Mouse (Mus musculus) E14TG2a.4 (cell line): ENCODE data around the gene Capza1.
"Not testable (repeated sequence)": the region's sequence is repeated elsewhere in the genome, so short reads cannot be mapped to it uniquely, and the experiment has no call there.

Experiments
- H3K27me3 ChIP-seq: 2 replicates; pipeline ENCODE4 v1.6.1; 2014; ENCODE audit warnings: low read length, control low read depth; ENCODE audit not compliant: insufficient read depth
- H3K36me3 ChIP-seq: 2 replicates; pipeline ENCODE4 v1.6.1; 2014; ENCODE audit warnings: low read length, control low read depth; ENCODE audit not compliant: insufficient read depth
- H3K4me1 ChIP-seq: replicated peaks from 2 replicates; pipeline ENCODE4 v1.6.1; 2014; ENCODE audit warnings: low read depth, low read length, control low read depth
- H3K4me3 ChIP-seq: replicated peaks from 2 replicates; pipeline ENCODE4 v1.5.1; 2014; ENCODE audit warnings: mild to moderate bottlenecking, low read length
- H3K9me3 ChIP-seq: 2 replicates; pipeline ENCODE4 v1.6.1; 2014; ENCODE audit warnings: low read length, control low read depth
- CTCF ChIP-seq: conservative IDR thresholded peaks from 2 replicates; pipeline ENCODE4 v1.5.1; 2014; ENCODE audit warnings: low read length
- NANOG ChIP-seq: IDR thresholded peaks from 2 replicates; pipeline ENCODE4 v1.6.1; 2014; ENCODE audit warnings: borderline replicate concordance, low read length, mixed read lengths
- POU5F1 ChIP-seq: IDR thresholded peaks from 2 replicates; pipeline ENCODE4 v1.6.1; 2014; ENCODE audit warnings: low read length, borderline replicate concordance

The Capza1 gene

DNA sequence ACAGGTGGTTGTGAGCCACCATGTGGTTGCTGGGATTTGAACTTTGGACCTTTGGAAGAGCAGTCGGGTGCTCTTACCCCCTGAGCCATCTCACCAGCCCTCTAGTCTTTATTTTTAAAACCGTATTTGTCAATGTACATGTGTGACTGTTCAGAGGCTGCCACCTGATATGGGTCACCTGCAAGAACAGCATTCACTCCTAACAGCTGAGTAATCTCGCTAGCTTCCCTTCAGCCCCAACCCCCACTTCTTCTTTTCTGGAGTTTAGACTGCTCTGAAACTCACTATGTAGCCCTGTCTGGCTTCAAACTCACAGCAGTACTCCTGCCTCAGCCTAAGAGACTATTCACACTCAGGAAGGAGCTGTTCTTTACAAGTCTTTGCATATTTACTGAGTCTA lies 41.9 kb downstream of the Capza1 start:
- Histone ChIP-seq H3K4me1 (peaks cover 42% of the 10 kb centered on the region), H3K4me3 (no peak overlapping the region), H3K27me3 (no peaks in the 10 kb centered on the region), H3K9me3 (no peaks in the 10 kb centered on the region), H3K36me3 (peaks cover 46% of the 10 kb centered on the region)
- TF ChIP-seq POU5F1 = no peak
- no peak for TF ChIP-seq NANOG
- TF ChIP-seq CTCF = no peak

DNA sequence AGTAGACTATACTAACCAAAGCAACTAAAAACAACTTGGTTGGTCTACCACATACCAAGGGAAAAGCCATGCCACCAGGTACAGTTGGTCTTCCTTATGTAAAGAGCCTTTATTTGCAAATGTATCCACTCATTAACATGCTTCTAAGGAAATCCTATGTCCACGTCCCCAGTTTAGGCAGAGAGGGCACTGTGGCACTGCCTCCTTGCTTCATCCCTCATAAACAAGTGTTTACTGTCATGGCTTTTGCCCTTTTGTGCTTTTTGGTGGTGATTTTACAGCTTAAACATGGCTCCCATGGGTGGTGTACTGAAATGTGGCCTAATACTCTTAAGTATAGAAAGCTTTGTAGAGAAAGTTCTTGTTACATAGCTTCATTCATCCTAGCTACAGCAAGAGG lies 43.9 kb downstream of the Capza1 start:
- H3K4me1 ChIP-seq = peaks cover 58% of the 10 kb centered on the region
- TF ChIP-seq POU5F1 = no peak
- no peak for TF ChIP-seq CTCF
- TF ChIP-seq NANOG = no peak
- H3K9me3 ChIP-seq = no peaks in the 10 kb centered on the region
- no peaks in the 10 kb centered on the region for H3K27me3 ChIP-seq
- peaks cover 31% of the 10 kb centered on the region for H3K36me3 ChIP-seq
- no peak overlapping the region for H3K4me3 ChIP-seq

DNA sequence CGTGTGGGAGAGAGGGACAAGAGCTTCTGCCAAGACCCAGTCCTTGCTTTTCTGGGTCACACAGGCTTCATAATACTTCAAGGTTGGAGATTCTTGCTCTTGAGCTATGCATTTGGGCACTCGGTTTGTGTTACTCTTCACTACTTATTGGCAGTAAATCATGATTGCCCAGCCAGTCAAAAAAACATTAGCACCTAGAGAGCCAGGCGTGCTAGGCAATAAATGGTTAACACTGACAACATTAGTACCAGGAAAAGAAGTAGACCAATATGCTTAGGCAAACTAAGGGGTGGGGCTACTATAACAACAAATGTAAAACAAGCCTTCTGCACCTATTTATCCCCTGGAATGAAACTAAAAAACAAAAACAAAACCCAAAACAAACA lies 45.6 kb downstream of the Capza1 start:
- TF ChIP-seq CTCF (no peak), POU5F1 (no peak), NANOG (no peak)
- no peaks in the 10 kb centered on the region for H3K27me3 ChIP-seq
- H3K9me3 ChIP-seq = no peaks in the 10 kb centered on the region

DNA sequence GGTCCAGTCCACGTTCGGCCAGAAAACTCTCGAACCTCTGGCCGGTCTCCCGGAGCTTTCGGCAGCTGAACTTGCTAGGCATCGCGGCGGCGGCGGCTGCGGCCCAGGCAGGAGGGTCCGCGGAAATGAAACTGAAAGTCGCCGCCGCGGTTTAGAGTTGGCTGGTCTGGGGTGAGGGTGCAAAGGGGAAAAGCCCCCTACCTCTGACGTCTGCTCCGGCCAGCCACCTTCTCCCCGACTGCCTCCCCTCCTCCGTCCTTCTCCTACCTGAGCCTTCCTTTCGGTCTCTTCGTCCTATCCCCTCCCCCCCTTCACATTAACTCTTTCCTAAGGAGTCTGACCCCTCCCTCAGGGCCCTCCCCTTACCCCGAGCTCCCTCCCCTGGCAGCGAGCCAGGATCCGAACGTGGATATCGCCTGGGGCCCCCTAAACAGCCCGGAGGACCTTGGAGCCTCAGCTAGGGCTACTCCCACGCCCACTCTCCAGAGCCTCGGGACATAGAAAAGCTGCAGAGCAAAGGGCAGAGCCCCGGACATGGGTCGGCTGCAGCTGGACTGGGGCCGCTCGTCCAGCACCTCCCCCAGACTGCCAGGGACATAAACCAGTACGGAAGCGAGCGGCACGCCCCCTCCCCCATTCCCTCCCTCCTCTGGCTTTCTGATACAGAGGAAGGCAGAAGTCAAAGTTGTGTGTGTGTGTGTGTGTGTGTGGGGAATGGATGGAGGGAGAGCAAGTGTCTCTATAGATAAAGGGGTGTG lies 46.1 kb downstream of the Capza1 start, which contains the start of gene Mov10:
TSS of gene Mov10 (minus strand) at position 573 of the 758 bp plus-strand sequence.
- TF ChIP-seq CTCF (no peak), NANOG (no peak), POU5F1 (no peak)
- Histone ChIP-seq H3K4me3 (peak within 1 kb of the TSS; percentile 93), H3K9me3 (no peaks in the 10 kb centered on the region), H3K36me3 (peaks cover 28% of the 10 kb centered on the region), H3K27me3 (no peaks in the 10 kb centered on the region), H3K4me1 (peaks cover 77% of the 10 kb centered on the region)

More for the DNA sequence above, 45.6 kb downstream of the Capza1 start:
- H3K4me1 ChIP-seq = peaks cover 71% of the 10 kb centered on the region
- peaks cover 28% of the 10 kb centered on the region for H3K36me3 ChIP-seq
- peak overlapping the region; percentile 93 for H3K4me3 ChIP-seq

DNA sequence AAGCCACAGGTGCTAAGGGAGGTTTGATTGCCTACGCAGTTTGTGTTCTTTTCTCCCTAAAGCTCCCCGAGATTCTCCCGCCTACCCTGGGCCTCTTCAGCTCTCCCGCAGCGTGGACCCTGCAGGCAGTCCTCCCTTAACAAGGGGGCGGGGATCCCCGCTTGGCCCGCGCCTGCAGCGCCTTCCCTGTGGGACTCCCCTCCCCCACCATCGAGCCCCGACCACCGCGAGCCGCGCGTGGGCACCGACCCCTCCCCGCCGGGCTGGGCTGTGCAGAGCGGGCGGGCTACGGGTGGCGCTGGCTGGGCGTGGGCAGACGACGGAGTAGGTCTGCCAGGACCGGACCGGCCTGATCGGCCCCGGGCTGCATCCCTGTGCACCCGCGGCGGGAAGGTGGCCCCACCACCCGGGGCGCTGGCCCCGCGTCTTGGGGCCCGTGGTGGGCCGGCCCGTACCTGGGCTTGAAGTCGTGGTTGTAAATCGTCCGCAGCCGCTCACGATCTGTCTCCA lies 46.8 kb downstream of the Capza1 start:
- no peaks in the 10 kb centered on the region for H3K9me3 ChIP-seq
- H3K36me3 ChIP-seq = peaks cover 25% of the 10 kb centered on the region
- H3K4me1 ChIP-seq = peaks cover 75% of the 10 kb centered on the region
- peak overlapping the region; percentile 93 for H3K4me3 ChIP-seq
- TF ChIP-seq POU5F1 (no peak), CTCF (no peak), NANOG (no peak)
- no peaks in the 10 kb centered on the region for H3K27me3 ChIP-seq

DNA sequence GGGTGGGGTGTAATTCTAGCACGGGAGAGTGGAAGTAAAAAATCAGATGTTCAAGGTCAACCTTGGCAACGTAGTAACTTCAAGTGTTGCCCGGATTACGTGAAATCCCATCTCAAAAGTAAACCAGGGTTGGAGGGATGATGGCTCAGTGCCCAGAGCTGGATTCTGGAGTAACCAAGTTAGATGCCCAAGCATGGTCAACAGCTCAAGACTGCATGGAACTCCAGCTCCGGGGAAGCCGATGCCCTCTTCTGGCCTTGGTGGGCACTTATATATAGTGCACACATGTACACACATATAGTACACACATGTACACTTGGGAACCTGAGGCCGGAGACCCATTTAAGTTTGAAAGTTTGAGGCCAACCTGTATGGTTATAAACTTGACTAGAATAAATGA lies 48.2 kb downstream of the Capza1 start:
- Histone ChIP-seq H3K27me3 (no peaks in the 10 kb centered on the region), H3K4me3 (peak overlapping the region; percentile 93), H3K9me3 (no peaks in the 10 kb centered on the region), H3K36me3 (peaks cover 17% of the 10 kb centered on the region), H3K4me1 (peaks cover 78% of the 10 kb centered on the region)
- TF ChIP-seq POU5F1 (no peak), NANOG (no peak), CTCF (no peak)

DNA sequence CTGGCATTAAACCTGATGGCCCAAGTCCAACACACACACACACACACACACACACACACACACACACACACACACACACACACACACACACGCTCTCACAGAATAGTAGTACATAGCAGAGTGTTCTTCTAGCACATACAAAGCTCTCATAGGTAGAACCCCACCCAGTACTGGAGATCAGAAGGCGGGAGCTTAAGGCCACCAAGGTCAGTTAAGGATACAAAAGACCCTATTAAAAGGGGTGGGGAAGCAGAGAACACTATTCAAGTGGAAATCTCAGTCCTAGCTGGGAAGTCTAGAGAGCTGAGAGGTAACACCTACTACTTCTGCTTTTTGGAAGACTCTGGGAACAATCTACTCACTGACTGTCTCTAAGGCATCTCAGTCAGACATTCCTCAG lies 49.0 kb downstream of the Capza1 start:
- H3K27me3 ChIP-seq = no peaks in the 10 kb centered on the region
- H3K36me3 ChIP-seq = peaks cover 12% of the 10 kb centered on the region; the same call in 1 of the 2 replicates
- H3K4me3 ChIP-seq = peak overlapping the region; percentile 93
- no peaks in the 10 kb centered on the region for H3K9me3 ChIP-seq
- H3K4me1 ChIP-seq = peaks cover 74% of the 10 kb centered on the region
- no peak for TF ChIP-seq POU5F1
- TF ChIP-seq NANOG = peak; percentile 80
- TF ChIP-seq CTCF = no peak

DNA sequence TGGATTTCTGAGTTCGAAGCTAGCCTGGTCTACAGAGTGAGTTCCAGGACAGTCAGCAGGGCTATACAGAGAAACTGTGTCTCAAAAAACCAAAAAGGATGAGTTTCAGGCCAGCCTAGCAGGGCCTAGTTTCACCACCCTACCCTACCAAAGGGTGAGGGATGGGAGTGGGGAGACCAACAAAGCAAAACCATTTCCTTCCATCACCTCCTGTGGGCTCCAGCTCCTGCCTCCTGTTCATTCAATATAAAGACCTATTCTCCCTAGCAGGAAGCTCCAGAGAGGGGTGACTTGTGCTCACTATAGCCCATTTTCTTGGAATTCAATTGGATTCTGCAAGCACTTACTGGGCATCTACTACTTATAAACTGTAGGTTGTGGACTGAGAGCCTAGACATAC lies 49.6 kb downstream of the Capza1 start:
- no peaks in the 10 kb centered on the region for H3K27me3 ChIP-seq
- H3K4me1 ChIP-seq = peaks cover 68% of the 10 kb centered on the region
- no peak for TF ChIP-seq POU5F1
- TF ChIP-seq NANOG = peak; percentile 84
- no peaks in the 10 kb centered on the region for H3K9me3 ChIP-seq
- H3K4me3 ChIP-seq = peak overlapping the region; percentile 93
- H3K36me3 ChIP-seq = 0 out of 2 replicates have a peak, but pooled peaks cover 12% of the 10 kb centered on the region

DNA sequence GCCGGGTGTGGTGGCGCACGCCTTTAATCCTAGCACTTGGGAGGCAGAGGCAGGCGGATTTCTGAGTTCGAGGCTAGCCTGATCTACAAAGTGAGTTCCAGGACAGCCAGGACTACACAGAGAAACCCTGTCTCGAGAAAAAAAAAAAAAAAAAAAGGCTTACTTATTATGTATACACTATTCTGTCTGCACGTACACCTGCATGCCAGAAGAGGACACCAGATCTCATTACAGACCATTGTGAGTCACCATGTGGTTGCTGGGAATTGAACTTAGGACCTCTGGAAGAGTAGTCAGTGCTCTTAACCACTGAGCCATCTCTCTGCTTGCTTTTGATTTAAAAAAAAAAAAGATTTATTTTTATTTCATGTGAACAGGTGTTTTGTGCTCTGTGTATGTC lies 51.1 kb downstream of the Capza1 start:
- Histone ChIP-seq H3K4me3 (peak overlapping the region; percentile 93), H3K4me1 (peaks cover 57% of the 10 kb centered on the region), H3K36me3 (peaks cover 12% of the 10 kb centered on the region; the same call in 1 of the 2 replicates)
- H3K27me3 ChIP-seq, H3K9me3 ChIP-seq: not testable (repeated sequence)
